Mouse (Mus musculus) erythroblast, embryonic 14.5 days (primary cell): Measurements from ENCODE around the gene Sgk1.
"Not testable (repeated sequence)": the region's sequence is repeated elsewhere in the genome, so short reads cannot be mapped to it uniquely, and the experiment has no call there.

ENCODE experiments used
- GATA1 ChIP-seq: IDR thresholded peaks from 2 replicates; pipeline ENCODE4 v1.6.1; 2012; ENCODE audit warnings: low read length, inconsistent platforms, mixed read lengths
- TAL1 ChIP-seq: IDR thresholded peaks from 3 replicates; pipeline ENCODE4 v1.6.1; 2012; ENCODE audit warnings: low read length, inconsistent platforms, mixed read lengths

DNA sequence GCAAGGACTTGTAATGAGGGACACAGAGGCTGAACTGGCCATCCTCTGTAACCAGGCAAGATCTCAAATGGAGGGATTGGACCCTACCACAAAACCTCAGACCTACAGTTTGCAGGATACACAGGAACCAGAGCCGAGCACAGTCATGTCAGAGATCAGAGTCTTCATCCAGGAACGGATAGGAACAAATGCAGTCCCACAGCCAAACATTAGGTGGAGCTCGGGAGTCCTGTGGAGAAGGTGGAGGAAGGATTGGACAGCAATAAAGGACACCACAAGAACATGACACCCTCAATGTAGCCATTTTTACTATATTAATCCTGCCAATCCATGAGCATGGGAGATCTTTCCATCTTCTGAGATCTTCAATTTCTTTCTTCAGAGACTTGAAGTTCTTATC, 154.3 kb downstream of the Sgk1 start:
- not testable (repeated sequence) for TF ChIP-seq GATA1, TAL1
